Mouse (Mus musculus) embryonic fibroblast, embryonic 13.5 days (primary cell): ENCODE results near the gene Spta1.

Experiments
- CTCF ChIP-seq: IDR thresholded peaks from 2 replicates; pipeline ENCODE4 v1.5.1; 2011; ENCODE audit warnings: mild to moderate bottlenecking, control low read depth, low read length, moderate library complexity, borderline replicate concordance; ENCODE audit not compliant: insufficient read depth
- POLR2A ChIP-seq: IDR thresholded peaks from 2 replicates; pipeline ENCODE4 v1.6.1; 2011; ENCODE audit warnings: low read depth, mild to moderate bottlenecking, control low read depth, low read length, moderate library complexity

DNA sequence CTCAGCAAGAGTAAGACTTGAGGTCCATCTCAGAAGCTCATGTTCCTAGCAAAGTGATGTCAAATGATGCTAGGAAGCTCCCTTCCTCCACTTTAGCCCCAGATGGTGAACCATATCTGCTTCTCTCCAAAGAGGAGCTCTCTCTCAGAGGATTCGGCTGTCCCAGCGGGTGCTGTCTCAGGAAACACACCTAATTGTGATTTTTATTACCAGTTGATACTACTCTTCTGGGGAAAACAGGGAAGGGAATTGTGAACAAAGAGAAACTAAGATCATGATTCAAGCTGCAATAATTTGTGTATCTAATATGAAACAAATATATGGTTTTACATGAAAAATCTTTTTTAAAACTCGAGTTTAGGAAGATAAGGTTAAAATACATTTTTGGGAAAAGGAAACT lies 79.4 kb downstream of the Spta1 start, which contains the start of gene Olfr419:
- no peak for TF ChIP-seq CTCF
- no peak for TF ChIP-seq POLR2A
